Mouse (Mus musculus): Measurements from ENCODE around the gene Hist1h2bb.

DNA sequence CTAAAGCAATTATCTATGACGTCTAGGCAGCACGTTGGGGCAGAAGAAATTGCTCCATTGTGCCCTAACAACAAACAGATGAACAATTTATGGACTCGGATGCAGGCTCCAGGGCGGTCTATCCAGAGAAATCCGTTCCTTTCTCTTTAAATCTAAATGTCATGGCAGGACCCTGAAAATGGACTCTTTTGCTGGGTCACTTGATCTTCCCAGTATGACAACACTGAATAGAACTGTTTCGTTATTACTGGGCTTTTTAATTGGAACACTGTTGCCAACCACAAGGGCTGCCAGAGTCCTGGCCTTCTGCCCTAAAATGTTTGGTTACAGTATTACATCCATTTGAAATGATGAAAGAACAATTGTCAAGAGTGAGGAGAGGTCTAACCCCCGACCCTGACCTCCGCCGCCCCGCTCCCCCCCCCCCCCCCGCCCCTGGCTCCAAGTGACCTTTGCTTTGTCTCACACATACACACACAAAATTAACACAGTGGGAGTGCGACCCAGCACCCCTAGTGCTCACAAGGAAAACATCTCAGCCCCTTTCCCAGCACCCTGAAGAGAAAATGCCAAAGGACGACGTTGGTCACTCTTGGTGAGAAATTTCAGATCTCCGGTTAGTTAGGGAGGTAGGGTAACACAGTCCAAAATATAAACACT lies 36.7 kb upstream of the Hist1h2bb start:
- TF ChIP-seq TAL1 (IDR thresholded peaks at IDR 0.05; ENCODE audit: low read length) (no peak), GATA1 (IDR thresholded peaks at IDR 0.05; ENCODE audit: low read length) (no peak)

Measured in erythroblast, embryonic 14.5 days (primary cell).